Mouse (Mus musculus) skeletal muscle tissue, postnatal 0 days (tissue): Measurements from ENCODE around the gene Lap3. TPM values are rescaled to one million over a fixed set of nuclear protein-coding genes. Genes with fewer than 3 reads are reported as not detected.

Experiments
- polyA plus RNA-seq: library from polyadenylated mRNA; unstranded; fragments of >200 nt; fragmentation: Nextera tagmentation; extraction: Ambion mirVana; gene quantifications from 2 replicates; pipeline ENCODE4 v1.2.1, GENCODE M21; 2015

Gene Lap3
- polyA plus RNA-seq, result 61.9 and 66.9 TPM in 2 replicates

DNA sequence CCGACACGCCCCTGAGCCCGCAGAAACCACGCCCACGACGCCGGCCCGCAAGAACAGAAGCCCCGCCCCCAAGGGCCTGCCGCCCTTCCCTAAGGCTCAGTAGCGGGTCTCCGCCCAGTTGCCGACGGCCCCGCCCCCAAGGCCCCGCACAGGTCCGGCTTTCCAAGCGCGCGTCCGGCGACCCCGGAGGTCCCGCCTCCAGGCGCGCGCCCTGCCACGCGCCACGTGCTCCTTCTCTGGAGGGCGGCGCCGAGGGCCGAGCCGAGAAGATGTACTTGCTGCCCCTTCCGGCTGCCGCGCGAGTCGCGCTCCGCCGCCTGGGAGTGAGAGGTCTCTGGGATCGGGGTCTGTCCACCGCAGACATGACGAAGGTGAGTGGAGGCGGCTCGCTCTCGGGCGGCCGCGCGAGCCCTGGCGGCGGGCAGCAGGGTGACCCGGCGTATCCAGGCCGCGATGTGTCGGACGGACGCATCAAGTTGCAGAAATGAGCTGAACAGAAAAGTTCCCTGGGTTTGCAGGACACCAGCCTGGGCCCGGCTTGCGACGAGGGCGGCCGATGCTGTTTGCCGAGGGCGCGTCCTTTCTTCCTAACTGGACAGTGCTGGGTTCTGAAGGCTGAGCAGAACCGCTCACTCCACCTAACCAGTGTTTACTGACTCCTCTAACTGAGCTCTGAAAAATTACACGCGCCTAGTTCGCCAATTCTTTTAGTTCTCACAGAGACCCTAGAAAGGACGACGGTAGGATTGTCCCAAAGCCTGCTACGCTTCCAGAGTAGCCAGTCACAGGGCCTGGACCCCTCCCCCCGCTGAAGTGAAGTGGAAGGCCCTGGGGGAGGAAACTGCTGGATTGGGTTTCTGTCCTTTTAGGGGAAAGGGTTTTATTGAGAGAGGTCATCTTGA, at the start of gene Lap3:
Gene Lap3, plus strand, starts transcription at position 184 of the 902 bp plus-strand sequence.

DNA sequence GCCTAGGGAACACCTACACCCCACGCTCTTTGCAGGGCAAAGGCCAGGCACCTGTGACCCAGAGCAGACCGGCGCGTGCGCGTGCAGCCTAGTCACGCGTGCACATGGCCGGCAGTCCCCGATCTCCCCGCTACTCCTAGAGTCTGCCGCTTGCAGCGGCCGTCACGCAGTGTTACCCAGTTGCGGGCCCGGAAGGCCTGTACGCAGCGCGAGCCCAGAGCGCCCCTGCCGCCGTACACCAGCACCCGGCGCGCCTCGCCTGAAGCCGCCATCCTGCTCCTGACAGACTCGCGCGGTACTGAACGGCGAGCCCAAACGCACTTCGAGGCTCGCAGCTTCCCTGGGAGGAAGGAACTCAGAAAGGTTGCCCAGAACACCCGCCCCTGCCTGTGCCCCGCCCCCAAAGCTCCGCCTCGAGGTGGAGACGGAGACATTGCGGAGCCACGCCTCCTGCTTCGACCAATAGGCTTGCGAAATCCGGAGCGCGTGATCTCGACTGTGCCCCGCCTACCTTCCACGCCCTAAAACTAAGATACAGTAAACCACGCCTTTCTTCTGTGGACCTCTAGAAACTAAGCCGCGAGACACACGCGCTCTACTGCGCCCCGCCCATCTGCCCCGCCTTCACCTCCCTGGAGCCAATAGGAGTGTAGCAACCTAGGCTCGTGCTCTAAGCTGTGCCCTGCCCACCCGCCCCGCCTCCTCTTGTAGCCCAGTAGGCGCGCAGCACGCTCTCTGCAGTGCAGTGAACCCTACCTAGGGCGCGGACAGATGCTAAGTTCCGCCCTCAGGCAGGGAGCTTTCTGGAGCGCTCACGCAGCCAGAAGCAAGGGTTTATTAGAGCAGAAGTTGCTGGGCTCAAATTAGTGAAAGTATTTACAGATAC, 43.1 kb upstream of the Lap3 start, which contains the start of gene Qdpr:
Gene Qdpr, minus strand, starts transcription at position 406 of the 886 bp plus-strand sequence.

DNA sequence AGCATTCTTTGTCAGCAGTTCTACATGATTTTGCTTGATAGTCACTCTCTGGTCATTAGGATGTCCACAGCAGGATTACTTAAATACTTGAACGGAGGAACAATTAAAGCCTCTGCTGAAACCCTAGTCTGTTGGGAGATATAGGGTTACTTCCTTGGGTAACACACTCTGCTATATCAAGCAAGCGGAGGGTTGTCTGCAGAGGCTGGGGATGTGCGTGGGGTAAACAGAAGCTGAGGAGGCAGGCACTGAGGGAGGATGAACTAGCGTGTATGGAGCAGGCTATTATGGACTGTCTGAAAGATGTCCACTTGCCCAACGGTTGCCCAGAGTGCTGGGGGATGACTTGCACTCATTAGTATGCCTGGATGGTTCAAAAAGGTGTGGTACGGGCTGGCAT, 39.7 kb upstream of the Lap3 start, which contains the start of gene Clrn2:
Gene Clrn2, plus strand, starts transcription at position 301 of the 400 bp plus-strand sequence.

DNA sequence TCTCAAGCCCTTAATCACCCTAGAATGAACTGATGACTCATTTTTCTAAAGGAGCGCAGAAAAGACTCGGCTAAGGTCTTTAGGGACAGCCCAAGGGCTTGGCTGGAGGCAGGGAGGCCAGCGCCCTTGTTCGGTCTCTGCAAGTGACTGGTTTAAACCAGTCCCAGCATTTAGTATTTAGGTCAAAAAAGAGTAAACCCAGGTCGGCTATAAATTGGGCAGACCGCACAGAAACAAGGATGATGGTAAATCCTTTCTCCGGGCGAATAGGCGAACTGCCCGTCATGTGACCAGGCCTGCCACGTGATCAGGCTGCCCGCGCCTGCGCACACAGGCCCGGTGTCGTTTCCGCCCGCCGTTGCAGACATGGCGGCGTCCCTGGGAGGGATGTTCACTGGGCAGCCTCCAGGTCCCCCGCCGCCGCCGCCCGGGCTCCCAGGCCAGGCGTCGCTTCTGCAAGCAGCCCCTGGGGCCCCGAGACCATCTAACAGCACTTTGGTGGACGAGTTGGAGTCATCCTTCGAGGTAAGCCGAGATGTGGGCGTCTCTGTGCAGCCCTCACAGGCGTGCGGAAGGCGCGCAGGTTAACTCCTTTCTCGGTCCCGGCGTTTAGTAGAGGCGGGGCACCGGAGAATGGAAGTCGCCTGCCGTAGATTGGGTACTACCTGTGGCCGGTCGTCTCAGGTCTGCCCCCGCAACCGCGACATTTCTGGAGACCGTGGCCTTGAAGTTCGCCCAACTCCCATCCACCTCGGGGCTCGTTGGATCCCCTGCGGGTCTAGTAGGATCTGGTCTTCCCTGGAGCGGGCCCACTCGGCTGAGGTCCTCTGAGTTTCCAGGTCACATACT, 27.0 kb downstream of the Lap3 start, which contains the start of gene Med28:
Gene Med28, plus strand, starts transcription at position 270 of the 849 bp plus-strand sequence.

Other genes with a start within 250 kb of the Lap3 start
- 137 and 147 TPM in 2 replicates for gene Qdpr, start 43.1 kb upstream of the Lap3 start, polyA plus RNA-seq
- gene Clrn2, start 39.6 kb upstream of the Lap3 start, polyA plus RNA-seq, result not detected in 2 replicates
- gene Med28, start 26.9 kb downstream of the Lap3 start, polyA plus RNA-seq, result 109 and 118 TPM in 2 replicates
- gene Fam184b, start 146.2 kb downstream of the Lap3 start, polyA plus RNA-seq, result 0.27 and 0.36 TPM in 2 replicates
- gene Ncapg, start 176.5 kb downstream of the Lap3 start, polyA plus RNA-seq, result 8.2 and 8.7 TPM in 2 replicates